Comparison of ENCODE assay signal across 41 mouse cellular contexts in genomic region chr7:140975465-140975864, GRCm38 (mm10). TPM values are rescaled to one million over a fixed set of nuclear protein-coding genes. Genes with fewer than 3 reads are reported as not detected.
DNase-seq lines count a peak whose midpoint lies in the region; ATAC-seq and TF ChIP-seq lines count a peak whose summit lies in the region.
"Had no signal": no experiment of that assay in that cellular context is flagged by ENCODE, and none has a peak within 500 bp of the region (broad histone marks: within the 10 kb centered on the region; RNA-seq: fewer than 3 reads in every experiment).

No protein-coding gene starts in this region.

- peaks cover 2% of the 10 kb centered on the region; the same call in 1 of the 2 replicates for H3K27me3 ChIP-seq in heart, embryonic 16.5 days (ENCODE audit: control insufficient read depth, insufficient read depth, low read length)
- H3K27me3 ChIP-seq in stomach, embryonic 14.5 days (ENCODE audit: control insufficient read depth, insufficient read depth, low read length), result no peaks in the 10 kb centered on the region
- H3K27me3 ChIP-seq in stomach, postnatal 0 days (ENCODE audit: control insufficient read depth, insufficient read depth, low read length), result no peaks in the 10 kb centered on the region
- H3K27me3 ChIP-seq: kidney, embryonic 15.5 days; limb, embryonic 13.5 days had no signal

- 29% methylated on average over 3 of the region's 3 CpGs for WGBS in heart, embryonic 16.5 days
- WGBS in stomach, embryonic 14.5 days, result 38% methylated on average over 3 of the region's 3 CpGs
- 39% methylated on average over 3 of the region's 3 CpGs for WGBS in stomach, postnatal 0 days

- no peak overlapping the region for H3K9ac ChIP-seq in heart, embryonic 16.5 days (ENCODE audit: low read length)
- H3K9ac ChIP-seq in stomach, embryonic 14.5 days (replicated peaks; ENCODE audit: low read depth, low read length), result no peak overlapping the region
- no peak overlapping the region for H3K9ac ChIP-seq in stomach, postnatal 0 days (ENCODE audit: low read length)
- H3K9ac ChIP-seq: forebrain, postnatal 0 days; hindbrain, embryonic 12.5 days; kidney, embryonic 15.5 days; limb, embryonic 13.5 days; midbrain, embryonic 15.5 days had no signal

- H3K4me1 ChIP-seq in heart, embryonic 16.5 days (ENCODE audit: control insufficient read depth, insufficient read depth, low read length), result peaks cover 8% of the 10 kb centered on the region; the same call in 1 of the 2 replicates
- H3K4me1 ChIP-seq in stomach, embryonic 14.5 days (ENCODE audit: control insufficient read depth, insufficient read depth, low read length), result peaks cover 29% of the 10 kb centered on the region
- peaks cover 10% of the 10 kb centered on the region for H3K4me1 ChIP-seq in stomach, postnatal 0 days (replicated peaks; ENCODE audit: control insufficient read depth, insufficient read depth)
- H3K4me1 ChIP-seq: hindbrain, embryonic 12.5 days had no signal

- H3K4me3 ChIP-seq in heart, embryonic 16.5 days (ENCODE audit: low read length), result no peak overlapping the region
- no peak overlapping the region for H3K4me3 ChIP-seq in stomach, embryonic 14.5 days (ENCODE audit: low read depth, low read length)
- H3K4me3 ChIP-seq in stomach, postnatal 0 days (ENCODE audit: low read depth, low read length), result no peak overlapping the region
- H3K4me3 ChIP-seq: forebrain, embryonic 10.5 days; heart, adult 2 months; hindbrain, embryonic 12.5 days; kidney, embryonic 15.5 days; left cerebral cortex, adult 2 months; limb, embryonic 13.5 days; midbrain, embryonic 15.5 days had no signal

- no peak for TF ChIP-seq EP300 in stomach, postnatal 0 days (optimal IDR thresholded peaks at IDR 0.05)

- H3K9me3 ChIP-seq in heart, embryonic 16.5 days (replicated peaks; ENCODE audit: control insufficient read depth, low read length), result no peaks in the 10 kb centered on the region
- no peaks in the 10 kb centered on the region for H3K9me3 ChIP-seq in stomach, embryonic 14.5 days (ENCODE audit: control insufficient read depth, low read depth, low read length)
- no peaks in the 10 kb centered on the region for H3K9me3 ChIP-seq in stomach, postnatal 0 days (ENCODE audit: control insufficient read depth, low read length)
- H3K9me3 ChIP-seq: forebrain, embryonic 10.5 days; hindbrain, embryonic 12.5 days; kidney, embryonic 15.5 days; limb, embryonic 13.5 days; midbrain, embryonic 15.5 days had no signal

- no peaks in the 10 kb centered on the region for H3K36me3 ChIP-seq in heart, embryonic 16.5 days (ENCODE audit: control insufficient read depth, insufficient read depth)
- no peaks in the 10 kb centered on the region for H3K36me3 ChIP-seq in stomach, embryonic 14.5 days (ENCODE audit: control insufficient read depth, insufficient read depth, low read length)
- no peaks in the 10 kb centered on the region for H3K36me3 ChIP-seq in stomach, postnatal 0 days (ENCODE audit: control insufficient read depth, insufficient read depth, low read length)
- H3K36me3 ChIP-seq: forebrain, embryonic 10.5 days; hindbrain, embryonic 12.5 days; kidney, embryonic 15.5 days; limb, embryonic 13.5 days; midbrain, embryonic 15.5 days had no signal

- peak overlapping the region; percentile 18; the same call in 1 of the 2 replicates for H3K4me2 ChIP-seq in heart, embryonic 16.5 days (ENCODE audit: low read depth, low read length)
- no peak overlapping the region for H3K4me2 ChIP-seq in stomach, embryonic 14.5 days (replicated peaks; ENCODE audit: low read depth, low read length)
- H3K4me2 ChIP-seq in stomach, postnatal 0 days (replicated peaks; ENCODE audit: low read depth), result no peak overlapping the region
- H3K4me2 ChIP-seq: hindbrain, embryonic 12.5 days; kidney, embryonic 15.5 days; liver, embryonic 11.5 days; midbrain, embryonic 15.5 days had no signal

- DNase-seq in heart, postnatal 10 days, result no peak
- DNase-seq in stomach, postnatal 0 days (ENCODE audit: low spot score), result no peak
- DNase-seq in adipocyte (ENCODE audit: low spot score), result peak; percentile 76
- no peak for DNase-seq in cerebellum, postnatal 4 days (ENCODE audit: low spot score in 2 of 2)
- no peak for DNase-seq in right cerebral cortex, postnatal 25 days
- DNase-seq in left cerebral cortex, postnatal 4 days, result no peak
- DNase-seq: adrenal gland, postnatal 36 days; cerebellum, adult 18-20 months; cerebellum, postnatal 10 days; forebrain, postnatal 0 days; heart, postnatal 36 days; kidney, adult 18-20 months; kidney, postnatal 25 days; lung, postnatal 4 days; right cerebral cortex, adult 18-20 months; thymus, adult 18-20 months; thymus, postnatal 25 days had no signal

- no peak overlapping the region for H3K27ac ChIP-seq in heart, embryonic 16.5 days (ENCODE audit: low read length)
- peak overlapping the region; percentile 55; the same call in 1 of the 2 replicates for H3K27ac ChIP-seq in stomach, embryonic 14.5 days (ENCODE audit: low read length)
- H3K27ac ChIP-seq in stomach, postnatal 0 days (replicated peaks), result no peak overlapping the region
- H3K27ac ChIP-seq: forebrain, embryonic 10.5 days; hindbrain, embryonic 12.5 days; hindbrain, postnatal 0 days; left cerebral cortex, adult 2 months; limb, embryonic 13.5 days; midbrain, embryonic 15.5 days had no signal

- no peak for ATAC-seq in heart, embryonic 16.5 days (replicated peaks; ENCODE audit: extremely low read depth, insufficient read depth, low FRiP score)
- ATAC-seq in stomach, embryonic 14.5 days (ENCODE audit: insufficient number of reproducible peaks, insufficient read depth, low FRiP score, low read depth), result no peak
- no peak for ATAC-seq in stomach, postnatal 0 days (ENCODE audit: low FRiP score, low TSS enrichment)
- ATAC-seq: forebrain, postnatal 0 days; hindbrain, postnatal 0 days; midbrain, embryonic 15.5 days had no signal

- intact Hi-C loops in heart, postnatal 10 days (cut with DNase I), result no loop called here
- intact Hi-C loops in left cerebral cortex, postnatal 4 days (cut with DNase I), result no loop called here

- TF ChIP-seq CTCF in stomach, postnatal 0 days (IDR thresholded peaks at IDR 0.05; ENCODE audit: low read depth), result no peak

RNA-seq across cellular contexts. Expression of gene Ifitm1, which starts 8.4 kb away (rescaled TPM):
- 24.0 and 34.8 TPM in 2 replicates for polyA plus RNA-seq in heart, embryonic 16.5 days (2015; fragmentation: Nextera tagmentation; extraction: Ambion mirVana)
- 1 to 10 TPM; 2.4 to 3.8 TPM for total RNA-seq in heart, postnatal 10 days (2021)
- polyA plus RNA-seq in stomach, embryonic 14.5 days (2014; fragmentation: Nextera tagmentation; extraction: Ambion mirVana), result 241 and 289 TPM in 2 replicates
- polyA plus RNA-seq in stomach, postnatal 0 days (2015; fragmentation: Nextera tagmentation; extraction: Ambion mirVana), result 162 and 173 TPM in 2 replicates
- 1 to 10 TPM; 2.8 to 5.4 TPM for total RNA-seq in left cerebral cortex, postnatal 4 days (2021)

RNA-seq across cellular contexts. Expression of gene Ifitm2, which starts 19.7 kb away (rescaled TPM):
- polyA plus RNA-seq in heart, embryonic 16.5 days (2015; fragmentation: Nextera tagmentation; extraction: Ambion mirVana), result 525 and 571 TPM in 2 replicates
- 100 to 1,000 TPM; 168 to 187 TPM for total RNA-seq in heart, postnatal 10 days (2021)
- polyA plus RNA-seq in stomach, embryonic 14.5 days (2014; fragmentation: Nextera tagmentation; extraction: Ambion mirVana), result 1,395 and 1,501 TPM in 2 replicates
- 932 and 1,048 TPM in 2 replicates for polyA plus RNA-seq in stomach, postnatal 0 days (2015; fragmentation: Nextera tagmentation; extraction: Ambion mirVana)
- total RNA-seq in left cerebral cortex, postnatal 4 days (2021), result 10 to 100 TPM; 36.6 to 45.9 TPM

RNA-seq across cellular contexts. Expression of gene Gm45717, which starts 19.7 kb away (rescaled TPM):
- polyA plus RNA-seq in heart, embryonic 16.5 days (2015; fragmentation: Nextera tagmentation; extraction: Ambion mirVana), result 0.66 TPM in 1 of 2 replicates, not detected in the other
- not detected for total RNA-seq in heart, postnatal 10 days (2021)
- not detected in 2 replicates for polyA plus RNA-seq in stomach, embryonic 14.5 days (2014; fragmentation: Nextera tagmentation; extraction: Ambion mirVana)
- 0.32 and 0.71 TPM in 2 replicates for polyA plus RNA-seq in stomach, postnatal 0 days (2015; fragmentation: Nextera tagmentation; extraction: Ambion mirVana)
- not detected for total RNA-seq in left cerebral cortex, postnatal 4 days (2021)
- total RNA-seq: adrenal gland, postnatal 36 days; forebrain, postnatal 0 days; gastrocnemius, adult 8-10 months; gastrocnemius, postnatal 4 days; heart, adult 2 months; hindbrain, postnatal 0 days; layer of hippocampus, adult 18-20 months; layer of hippocampus, postnatal 14 days; left cerebral cortex, adult 2 months; left cerebral cortex, postnatal 25 days; megakaryocyte-erythroid progenitor cell, adult 5-6 weeks; MEL; neutrophil, adult 5-6 weeks had no signal
- polyA plus RNA-seq: brain, embryonic 14.5 days; embryonic facial prominence, embryonic 11.5 days; forebrain, postnatal 0 days; heart, adult 2 months; heart, embryonic 14.5 days; limb, embryonic 13.5 days; liver, embryonic 11.5 days; liver, embryonic 16.5 days; lung, embryonic 16.5 days; midbrain, embryonic 15.5 days had no signal

RNA-seq across cellular contexts. Expression of gene Ifitm5, which starts 25.4 kb away (rescaled TPM):
- polyA plus RNA-seq in heart, embryonic 16.5 days (2015; fragmentation: Nextera tagmentation; extraction: Ambion mirVana), result 1.3 and 1.6 TPM in 2 replicates
- 1 to 10 TPM in 1 of 2 experiments, not detected in 1; 1.1 TPM for total RNA-seq in heart, postnatal 10 days (2021)
- polyA plus RNA-seq in stomach, embryonic 14.5 days (2014; fragmentation: Nextera tagmentation; extraction: Ambion mirVana), result 2.0 and 2.6 TPM in 2 replicates
- 0.58 and 0.82 TPM in 2 replicates for polyA plus RNA-seq in stomach, postnatal 0 days (2015; fragmentation: Nextera tagmentation; extraction: Ambion mirVana)
- total RNA-seq in left cerebral cortex, postnatal 4 days (2021), result not detected
- total RNA-seq: hindbrain, postnatal 0 days; layer of hippocampus, adult 18-20 months; layer of hippocampus, postnatal 14 days; left cerebral cortex, adult 2 months; left cerebral cortex, postnatal 25 days had no signal
- polyA plus RNA-seq: hindbrain, postnatal 0 days had no signal

RNA-seq across cellular contexts. Expression of gene Pgghg, which starts 34.3 kb away (rescaled TPM):
- 12.2 and 12.4 TPM in 2 replicates for polyA plus RNA-seq in heart, embryonic 16.5 days (2015; fragmentation: Nextera tagmentation; extraction: Ambion mirVana)
- total RNA-seq in heart, postnatal 10 days (2021), result 1 to 10 TPM; 7.7 to 8.6 TPM
- 28.7 and 31.0 TPM in 2 replicates for polyA plus RNA-seq in stomach, embryonic 14.5 days (2014; fragmentation: Nextera tagmentation; extraction: Ambion mirVana)
- 10.1 and 12.3 TPM in 2 replicates for polyA plus RNA-seq in stomach, postnatal 0 days (2015; fragmentation: Nextera tagmentation; extraction: Ambion mirVana)
- 1 to 10 TPM; 3.1 to 4.0 TPM for total RNA-seq in left cerebral cortex, postnatal 4 days (2021)
